Mouse (Mus musculus): ENCODE results near the gene R3hdml. TPM values are rescaled to one million over a fixed set of nuclear protein-coding genes. Genes with fewer than 3 reads are reported as not detected.

R3hdml gene
- total and polyA plus RNA-seq, 3 experiments, result not detected

- no peak overlapping the region for H3K4me3 ChIP-seq (replicated peaks in 1 of 3; ENCODE audit: low read depth in 2 of 3, low read length in 2 of 3, poor library complexity in 1 of 3)
- dilution Hi-C loops (cut with MboI; ENCODE audit: extremely low pct_ligation_motif_present, extremely low pct_unique_long_range_greater_than_20kb, low sequenced_read_pairs), result no loop called here
- H3K27me3 ChIP-seq (replicated peaks), result no peaks in the 10 kb centered on the region
- in situ Hi-C loops (cut with MboI; ENCODE audit: low pct_ligation_motif_present, low pct_unique_long_range_greater_than_20kb, low sequenced_read_pairs), result no loop called here
- TF ChIP-seq POLR2A (IDR thresholded peaks at IDR 0.05; ENCODE audit: low read depth, low read length) (no peak), NRF1 (IDR thresholded peaks at IDR 0.05; ENCODE audit: low read depth, low read length) (no peak), CTCF (conservative IDR thresholded peaks at IDR 0.05 in 1 of 2, IDR thresholded peaks at IDR 0.05 in 1 of 2; ENCODE audit: low read depth in 2 of 2, low read length in 2 of 2) (no peak), ZMIZ1 (IDR thresholded peaks at IDR 0.05; ENCODE audit: low read depth, low read length) (no peak), SMC3 (IDR thresholded peaks at IDR 0.05; ENCODE audit: low read depth, low read length) (no peak), IRF4 (IDR thresholded peaks at IDR 0.05; ENCODE audit: low read depth, low read length) (no peak), HCFC1 (IDR thresholded peaks at IDR 0.05; ENCODE audit: low read depth, low read length) (no peak), TCF12 (IDR thresholded peaks at IDR 0.05; ENCODE audit: low read depth, low read length) (no peak)
- no peak for DNase-seq (ENCODE audit: extremely low read depth)
- no peak overlapping the region for H3K4me2 ChIP-seq (ENCODE audit: insufficient read depth, low read depth, poor library complexity, severe bottlenecking)
- no peaks in the 10 kb centered on the region for H3K79me2 ChIP-seq (replicated peaks; ENCODE audit: control insufficient read depth, extremely low read depth, insufficient read depth, poor library complexity, severe bottlenecking)
- H3K4me1 ChIP-seq (ENCODE audit: control insufficient read depth in 1 of 2, insufficient read depth in 2 of 2), result peaks cover 0 to 10% of the 10 kb centered on the region in 2 experiments; a peak in 3 of 4 replicates
- no peaks in the 10 kb centered on the region for H3K9me3 ChIP-seq (replicated peaks; ENCODE audit: low read length)
- no peak overlapping the region for H3K9ac ChIP-seq (ENCODE audit: insufficient read depth, low read depth)
- no peak overlapping the region for H3K27ac ChIP-seq (ENCODE audit: insufficient read depth, low read depth)
- H3K36me3 ChIP-seq (replicated peaks in 1 of 2; ENCODE audit: control insufficient read depth in 1 of 2, insufficient read depth in 1 of 2, low read length in 1 of 2), result peaks cover 10 to 46% of the 10 kb centered on the region in 2 experiments
Measured at GRCm38 (mm10) chr2:163467585-163467984, 24.5 kb upstream of the R3hdml start.

DNA sequence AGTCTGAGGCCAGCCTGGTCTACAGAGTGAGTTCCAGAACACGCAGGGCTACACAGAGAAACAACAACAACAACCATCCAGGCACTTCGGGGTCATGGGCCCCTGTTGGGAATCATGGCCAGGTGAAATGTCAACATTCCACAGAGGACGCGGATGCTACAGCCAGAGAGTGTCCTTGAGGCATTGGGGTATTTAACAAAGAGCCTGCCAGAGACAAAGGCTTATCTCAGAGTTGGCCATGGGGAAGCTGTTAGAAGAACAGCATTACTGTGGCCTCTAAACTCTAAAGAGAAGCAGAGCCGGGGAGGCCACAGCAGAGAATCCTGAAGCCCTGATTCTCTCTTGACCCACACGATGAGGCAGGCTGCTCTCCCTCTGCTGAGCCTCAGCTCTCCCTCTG, 23.3 kb upstream of the R3hdml start:
- in situ Hi-C loops (cut with MboI; ENCODE audit: low pct_ligation_motif_present, low pct_unique_long_range_greater_than_20kb, low sequenced_read_pairs), result no loop called here

GRCm38 (mm10) chr2:163469711-163470110, 22.4 kb upstream of the R3hdml start:
- dilution Hi-C loops (cut with MboI; ENCODE audit: extremely low pct_ligation_motif_present, extremely low pct_unique_long_range_greater_than_20kb, low sequenced_read_pairs) (no loop called here), in situ Hi-C loops (cut with MboI; ENCODE audit: low pct_ligation_motif_present, low pct_unique_long_range_greater_than_20kb, low sequenced_read_pairs) (no loop called here)
- Histone ChIP-seq H3K9ac (ENCODE audit: insufficient read depth, low read depth) (no peak overlapping the region), H3K79me2 (replicated peaks; ENCODE audit: control insufficient read depth, extremely low read depth, insufficient read depth, poor library complexity, severe bottlenecking) (no peaks in the 10 kb centered on the region), H3K4me3 (replicated peaks in 1 of 3; ENCODE audit: low read depth in 2 of 3, low read length in 2 of 3, poor library complexity in 1 of 3) (no peak overlapping the region), H3K36me3 (replicated peaks in 1 of 2; ENCODE audit: control insufficient read depth in 1 of 2, insufficient read depth in 1 of 2, low read length in 1 of 2) (peaks cover 10 to 46% of the 10 kb centered on the region in 2 experiments), H3K27me3 (replicated peaks) (peaks cover 9% of the 10 kb centered on the region), H3K27ac (ENCODE audit: insufficient read depth, low read depth) (no peak overlapping the region), H3K4me1 (ENCODE audit: control insufficient read depth in 1 of 2, insufficient read depth in 2 of 2) (peaks cover 0 to 14% of the 10 kb centered on the region in 2 experiments; a peak in 3 of 4 replicates), H3K4me2 (ENCODE audit: insufficient read depth, low read depth, poor library complexity, severe bottlenecking) (no peak overlapping the region), H3K9me3 (replicated peaks; ENCODE audit: low read length) (no peaks in the 10 kb centered on the region)
- TF ChIP-seq SIN3A (IDR thresholded peaks at IDR 0.05; ENCODE audit: low read length) (no peak), USF1 (IDR thresholded peaks at IDR 0.05; ENCODE audit: low read depth, low read length) (no peak), GABPA (IDR thresholded peaks at IDR 0.05; ENCODE audit: insufficient replicate concordance, low read depth, low read length) (no peak), UBTF (IDR thresholded peaks at IDR 0.05; ENCODE audit: low read depth, low read length) (no peak), RCOR1 (conservative IDR thresholded peaks at IDR 0.05; ENCODE audit: low read depth, low read length) (no peak), EP300 (IDR thresholded peaks at IDR 0.05; ENCODE audit: low read length) (no peak), TBP (conservative IDR thresholded peaks at IDR 0.05; ENCODE audit: low read depth, low read length) (no peak), MAFK (IDR thresholded peaks at IDR 0.05; ENCODE audit: insufficient replicate concordance, low read length) (no peak), IRF4 (IDR thresholded peaks at IDR 0.05; ENCODE audit: low read depth, low read length) (no peak)
- DNase-seq (ENCODE audit: extremely low read depth), result no peak

More for the DNA sequence above, 23.3 kb upstream of the R3hdml start:
- H3K4me2 ChIP-seq (ENCODE audit: insufficient read depth, low read depth, poor library complexity, severe bottlenecking), result no peak overlapping the region
- no peak overlapping the region for H3K4me3 ChIP-seq (replicated peaks in 1 of 3; ENCODE audit: low read depth in 2 of 3, low read length in 2 of 3, poor library complexity in 1 of 3)
- peaks cover 10 to 46% of the 10 kb centered on the region in 2 experiments for H3K36me3 ChIP-seq (replicated peaks in 1 of 2; ENCODE audit: control insufficient read depth in 1 of 2, insufficient read depth in 1 of 2, low read length in 1 of 2)
- H3K9ac ChIP-seq (ENCODE audit: insufficient read depth, low read depth), result no peak overlapping the region
- no peaks in the 10 kb centered on the region for H3K79me2 ChIP-seq (replicated peaks; ENCODE audit: control insufficient read depth, extremely low read depth, insufficient read depth, poor library complexity, severe bottlenecking)
- dilution Hi-C loops (cut with MboI; ENCODE audit: extremely low pct_ligation_motif_present, extremely low pct_unique_long_range_greater_than_20kb, low sequenced_read_pairs), result no loop called here
- no peak for DNase-seq (ENCODE audit: extremely low read depth)
- no peak overlapping the region for H3K27ac ChIP-seq (ENCODE audit: insufficient read depth, low read depth)
- H3K9me3 ChIP-seq (replicated peaks; ENCODE audit: low read length), result no peaks in the 10 kb centered on the region
- no peak for TF ChIP-seq BHLHE40 (IDR thresholded peaks at IDR 0.05; ENCODE audit: low read depth, low read length)
- no peak for TF ChIP-seq HCFC1 (IDR thresholded peaks at IDR 0.05; ENCODE audit: low read depth, low read length)
- no peak for TF ChIP-seq PAX5 (IDR thresholded peaks at IDR 0.05; ENCODE audit: low read length)
- TF ChIP-seq SMC3 (IDR thresholded peaks at IDR 0.05; ENCODE audit: low read depth, low read length), result no peak
- TF ChIP-seq IRF4 (IDR thresholded peaks at IDR 0.05; ENCODE audit: low read depth, low read length), result no peak
- peaks cover 7% of the 10 kb centered on the region for H3K27me3 ChIP-seq (replicated peaks)
- H3K4me1 ChIP-seq (ENCODE audit: control insufficient read depth in 1 of 2, insufficient read depth in 2 of 2), result peaks cover 0 to 14% of the 10 kb centered on the region in 2 experiments; a peak in 3 of 4 replicates
